Mouse (Mus musculus) left cerebral cortex, postnatal 10 days (tissue): ENCODE measurements around the gene Cd27. TPM values are rescaled to one million over a fixed set of nuclear protein-coding genes. Genes with fewer than 3 reads are reported as not detected.

Source experiments
- DNase-seq, 2 experiments: peaks; one replicate each; pipeline ENCODE4 v3.0.0; 2021 to 2022; ENCODE audit warnings: low spot score in 2 of 2, mixed read lengths in 1 of 2; ENCODE audit errors: extremely low spot score in 1 of 2
- intact Hi-C: fragments of 180-260 bp; cut with DNase I; formaldehyde crosslinking; loops from one replicate; pipeline ENCODE4 v1.15.1; 2025
- total RNA-seq, 2 experiments: library from RNA; stranded (reverse); gene quantifications; 2 replicates each; pipeline ENCODE4 v1.2.3; 2021

Gene Cd27
- total RNA-seq, 2 experiments from 2014 or later: not detected

- intact Hi-C loops: no loop called here
- no peak for DNase-seq
Measured at GRCm38 (mm10) chr6:125221115-125221745, 15.6 kb downstream of the Cd27 start.

DNA sequence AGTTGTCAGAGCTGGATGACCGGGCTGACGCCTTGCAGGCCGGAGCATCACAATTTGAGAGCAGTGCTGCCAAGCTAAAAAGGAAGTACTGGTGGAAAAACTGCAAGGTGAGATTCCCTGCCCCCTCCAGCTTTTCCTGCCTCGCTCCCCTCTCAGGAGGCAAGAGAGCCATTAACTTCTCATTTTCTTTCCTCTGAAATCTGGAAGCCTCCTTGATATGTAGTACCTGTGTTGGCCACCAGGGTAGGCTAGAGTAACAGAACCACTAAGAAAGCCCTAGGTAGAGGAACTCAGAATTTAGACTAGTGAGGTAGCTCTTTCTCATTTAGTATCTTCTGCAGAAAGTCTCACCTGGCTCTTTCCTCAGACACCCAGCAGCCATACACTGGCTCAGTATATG is 17.8 kb downstream of the Cd27 start:
- DNase-seq: peak; percentile 50 to 65
- intact Hi-C loops: loop anchor here (5.0 kb wide), 1 partner anchor 48 kb away; no protein-coding TSS in a partner anchor

- no peak for DNase-seq
- intact Hi-C loops: loop anchor here (5.0 kb wide), 1 partner anchor 49 kb away; no protein-coding TSS in a partner anchor
Measured at GRCm38 (mm10) chr6:125217899-125218298, 18.9 kb downstream of the Cd27 start.

- intact Hi-C loops: loop anchor here (5.0 kb wide), 1 partner anchor 50 kb away; no protein-coding TSS in a partner anchor
- no peak for DNase-seq
Measured at GRCm38 (mm10) chr6:125216898-125217297, 19.9 kb downstream of the Cd27 start.

DNA sequence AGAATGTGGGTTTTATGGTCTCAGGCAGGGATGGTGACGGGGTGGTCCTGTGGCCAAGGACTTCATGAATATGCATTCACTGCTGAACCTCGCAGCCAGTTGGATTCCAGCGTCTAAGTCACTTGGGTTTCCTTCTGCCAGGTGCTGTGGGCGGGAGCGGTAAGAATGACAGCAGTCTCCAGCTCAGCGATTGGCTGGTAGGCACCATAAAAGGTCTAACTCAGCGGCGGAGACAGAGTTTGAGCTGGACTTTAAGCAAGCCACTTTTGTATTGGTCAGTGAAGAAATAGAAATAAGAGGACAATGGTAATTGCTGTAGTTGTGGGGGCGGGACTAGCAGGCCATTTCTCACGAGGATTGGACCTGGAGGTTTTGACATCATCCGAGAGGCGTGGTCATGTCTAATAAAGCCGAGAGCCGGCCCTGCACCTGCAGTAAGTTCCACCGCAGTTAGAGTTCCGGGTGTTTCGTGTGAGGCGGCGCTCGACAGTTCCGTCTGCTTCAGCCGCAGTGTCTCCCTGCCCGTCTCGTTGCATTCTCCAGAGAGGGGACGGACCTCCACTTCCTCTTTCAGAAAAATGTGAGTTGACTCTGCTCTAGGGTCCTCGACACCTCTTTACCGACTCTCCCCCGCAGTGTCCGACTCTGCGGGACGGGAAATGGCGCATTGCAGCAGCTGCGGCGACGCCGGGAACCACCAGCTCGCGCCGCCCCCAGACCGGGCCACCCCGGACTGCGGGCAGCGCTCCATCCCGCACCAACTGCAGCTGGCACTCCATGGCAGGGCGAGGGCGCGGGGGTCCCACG is 21.5 kb downstream of the Cd27 start, which contains the start of gene Vamp1:
Gene Vamp1 (plus strand): TSS at position 404 of the 807 bp plus-strand sequence.
- peak; percentile 95 for DNase-seq
- intact Hi-C loops: loop anchor here (5.0 kb wide), 1 partner anchor 52 kb away; no protein-coding TSS in a partner anchor

- intact Hi-C loops: no loop called here
- no peak for DNase-seq
Measured at GRCm38 (mm10) chr6:125213715-125214114, 23.1 kb downstream of the Cd27 start.

DNA sequence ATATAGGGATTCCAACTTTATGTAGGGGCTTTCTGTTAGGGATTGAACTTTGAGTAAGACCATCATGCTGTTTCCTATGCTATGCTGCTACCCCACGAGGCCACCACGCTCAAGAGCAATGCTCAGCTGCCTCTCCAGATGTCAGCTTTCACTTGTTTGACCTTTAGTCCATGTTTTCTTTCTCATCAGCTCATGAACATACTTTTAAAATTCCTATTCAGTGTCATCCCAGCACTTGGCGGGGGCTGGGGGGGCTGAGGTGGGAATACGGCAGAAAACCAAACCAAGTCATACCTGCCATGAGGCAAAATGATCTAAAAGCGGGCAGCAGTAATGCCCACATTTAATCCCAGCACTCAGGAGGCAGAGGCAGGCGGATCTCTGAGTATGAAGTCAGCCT is 23.7 kb downstream of the Cd27 start:
- DNase-seq: no peak
- intact Hi-C loops: no loop called here

DNA sequence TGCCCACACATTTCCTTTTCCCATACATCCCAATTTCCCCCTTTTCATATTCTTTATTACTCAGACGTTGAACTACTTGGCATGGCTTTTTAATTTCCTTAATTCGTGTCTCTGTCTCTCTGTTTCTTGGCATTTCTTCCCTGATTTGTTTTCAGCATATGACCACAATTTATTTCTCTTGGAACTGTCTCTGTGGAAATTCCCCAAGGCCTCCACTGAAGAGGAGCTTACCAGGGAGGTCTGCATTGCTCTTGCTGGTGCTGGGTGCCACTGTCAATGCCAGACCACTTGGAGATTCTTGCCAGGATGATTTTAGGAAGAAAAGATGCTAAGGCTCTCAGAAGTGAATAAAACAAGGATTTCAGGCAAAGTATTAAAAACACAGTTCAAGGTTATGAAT is 24.2 kb downstream of the Cd27 start:
- DNase-seq: no peak
- intact Hi-C loops: no loop called here

GRCm38 (mm10) chr6:125210436-125210835 is 26.4 kb downstream of the Cd27 start:
- no peak for DNase-seq
- intact Hi-C loops: no loop called here

- intact Hi-C loops: no loop called here
Measured at GRCm38 (mm10) chr6:125197166-125197565, 39.6 kb downstream of the Cd27 start.

GRCm38 (mm10) chr6:125196301-125196700 is 40.5 kb downstream of the Cd27 start:
- DNase-seq: no peak
- intact Hi-C loops: no loop called here

More at GRCm38 (mm10) chr6:125197166-125197565, 39.6 kb downstream of the Cd27 start:
- no peak for DNase-seq

GRCm38 (mm10) chr6:125195541-125196075 is 41.2 kb downstream of the Cd27 start:
- intact Hi-C loops: no loop called here
- DNase-seq: no peak

GRCm38 (mm10) chr6:125193390-125193789 is 43.4 kb downstream of the Cd27 start:
- intact Hi-C loops: no loop called here
- DNase-seq: no peak

- no peak for DNase-seq
- intact Hi-C loops: no loop called here
Measured at GRCm38 (mm10) chr6:125192841-125193240, 44.0 kb downstream of the Cd27 start.

DNA sequence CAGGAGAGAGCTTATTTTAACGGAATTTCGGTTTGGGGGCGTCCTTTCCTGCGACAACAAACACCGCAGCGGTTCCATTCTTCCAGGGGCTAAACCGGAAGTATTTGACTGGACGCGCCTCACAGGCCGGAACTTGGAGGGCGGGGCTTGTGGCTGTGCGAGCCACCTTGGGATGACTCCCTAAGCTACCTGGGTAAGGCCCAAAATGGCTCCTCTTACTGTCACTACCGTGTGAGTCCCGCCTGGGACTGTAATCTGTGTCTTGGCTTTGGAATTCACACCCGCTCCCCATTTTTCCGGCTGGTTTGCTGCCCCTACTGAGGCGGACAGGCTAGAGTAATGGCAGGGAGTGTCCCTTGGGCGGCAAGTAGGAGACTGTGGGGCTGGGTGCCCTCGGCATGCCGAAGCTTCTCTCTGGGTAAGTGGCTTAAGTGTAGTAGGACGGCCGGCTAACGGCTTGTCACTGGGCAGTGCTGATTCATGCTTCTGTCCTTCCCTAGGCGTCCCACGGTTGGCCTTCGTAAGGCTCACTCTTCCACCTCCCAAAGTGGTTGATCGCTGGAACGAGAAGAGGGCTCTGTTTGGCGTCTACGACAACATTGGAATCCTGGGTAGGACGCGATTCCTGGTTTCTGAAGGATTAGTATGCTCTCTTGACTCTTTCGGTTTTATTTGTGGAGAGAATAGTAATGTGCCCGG is 44.6 kb downstream of the Cd27 start:
- peak; percentile 91 to 96 for DNase-seq
- intact Hi-C loops: no loop called here

DNA sequence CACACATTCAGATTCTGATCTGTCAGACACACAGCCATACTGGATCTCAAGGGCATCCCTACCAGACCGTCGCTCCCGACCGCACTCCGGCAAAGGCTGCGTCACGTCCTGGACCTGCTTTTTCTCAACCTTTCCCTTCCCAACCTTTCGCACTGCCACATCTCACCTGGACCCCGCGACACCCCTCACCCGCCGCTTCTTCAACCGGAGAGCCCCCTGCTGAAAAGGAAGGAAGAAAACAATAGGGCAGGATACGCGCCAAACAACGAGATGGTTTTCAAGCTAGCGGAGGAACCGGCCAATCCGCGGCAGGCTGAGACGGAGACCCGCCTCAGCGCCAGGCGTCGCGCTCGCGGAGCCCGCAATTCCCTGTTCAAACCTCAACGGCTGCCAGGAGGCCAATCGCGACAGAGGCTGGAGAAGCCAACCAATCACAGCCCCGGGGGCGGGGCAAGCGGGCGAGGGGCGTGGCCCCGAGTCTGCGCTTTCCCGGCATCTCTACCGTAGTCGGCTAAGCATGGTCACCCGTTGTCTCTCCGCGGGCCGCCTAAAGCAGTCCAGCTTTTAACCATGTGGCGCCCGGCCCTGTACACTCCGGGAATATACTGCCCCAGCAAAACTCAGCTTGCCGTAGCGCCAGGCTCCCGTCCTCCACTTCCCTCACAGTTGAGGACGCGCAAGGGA is 45.3 kb downstream of the Cd27 start, which contains the start of the genes Ncapd2 and Mrpl51:
Gene Ncapd2 (minus strand): TSS at position 370 of the 684 bp plus-strand sequence.
Gene Mrpl51 (plus strand): TSS at position 470 of the 684 bp plus-strand sequence.
- intact Hi-C loops: loop anchor here (2.0 kb wide), 1 partner anchor 25 kb away; the partner anchor contains the start of gene Gapdh
- DNase-seq: peak; percentile 97 to 98

DNA sequence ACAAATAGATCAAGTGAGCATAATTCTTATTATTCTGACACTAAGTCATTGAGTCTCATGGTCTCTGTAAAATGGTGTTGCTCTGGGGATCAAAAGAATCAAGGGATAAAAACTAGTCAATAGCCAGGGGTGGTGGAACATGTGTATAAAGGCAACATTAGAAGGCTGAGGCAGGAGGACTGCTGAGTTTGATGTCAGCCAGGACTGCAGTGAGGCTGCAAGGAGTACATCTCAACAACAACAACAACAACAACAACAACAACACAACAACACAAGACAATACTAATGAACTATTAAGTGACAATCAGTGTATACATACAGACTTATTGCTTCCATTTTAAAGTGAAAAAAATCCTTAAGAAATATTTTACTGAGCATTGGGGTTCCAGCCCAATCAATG is 46.0 kb downstream of the Cd27 start:
- intact Hi-C loops: loop anchor here (2.0 kb wide), 1 partner anchor 24 kb away; the partner anchor contains the start of gene Gapdh
- no peak for DNase-seq

- DNase-seq: no peak
- intact Hi-C loops: no loop called here
Measured at GRCm38 (mm10) chr6:125186203-125186602, 50.6 kb downstream of the Cd27 start.
